Mouse (Mus musculus) Patski (cell line): ENCODE results near the gene Tekt5. TPM values are rescaled to one million over a fixed set of nuclear protein-coding genes. Genes with fewer than 3 reads are reported as not detected.

ENCODE experiments used
- ATAC-seq: fragments of 100-300 bp; one replicate; pipeline ENCODE4 v1.8.0; 2021
- CTCF ChIA-PET: fragments of 350-600 bp; sonication (Branson Sonifier 250); formaldehyde crosslinking; loops from one replicate; lab custom pipeline; 2022; ENCODE audit warnings: inconsistent platforms; lab: Charles Lee
- POLR2A ChIA-PET: fragments of 350-600 bp; sonication (Branson Sonifier 250); formaldehyde crosslinking; loops from one replicate; lab custom pipeline; 2022; ENCODE audit warnings: antibody characterized with exemption, inconsistent platforms; lab: Charles Lee
- DNase-seq: peaks from one replicate; pipeline ENCODE4 v3.0.0-alpha.2; 2011; ENCODE audit warnings: low read depth, low spot score
- H3K27me3 ChIP-seq: fragments of 371-371 bp; one replicate; pipeline ENCODE4 v1.5.1; 2021
- CTCF ChIP-seq: fragments of 100-300 bp; IDR thresholded peaks from one replicate; pipeline ENCODE4 v1.5.1; 2021
- in situ Hi-C: fragments of 300-500 bp; cut with MboI; formaldehyde crosslinking; loops from 3 replicates; pipeline ENCODE4 v1.11.1; 2018; ENCODE audit warnings: low pct_unique_long_range_greater_than_20kb, mixed read lengths
- polyA plus RNA-seq: library from polyadenylated mRNA; unstranded; gene quantifications from one replicate; pipeline ENCODE4 v1.2.3, GENCODE M21; 2021

Gene Tekt5
- polyA plus RNA-seq, result not detected

DNA sequence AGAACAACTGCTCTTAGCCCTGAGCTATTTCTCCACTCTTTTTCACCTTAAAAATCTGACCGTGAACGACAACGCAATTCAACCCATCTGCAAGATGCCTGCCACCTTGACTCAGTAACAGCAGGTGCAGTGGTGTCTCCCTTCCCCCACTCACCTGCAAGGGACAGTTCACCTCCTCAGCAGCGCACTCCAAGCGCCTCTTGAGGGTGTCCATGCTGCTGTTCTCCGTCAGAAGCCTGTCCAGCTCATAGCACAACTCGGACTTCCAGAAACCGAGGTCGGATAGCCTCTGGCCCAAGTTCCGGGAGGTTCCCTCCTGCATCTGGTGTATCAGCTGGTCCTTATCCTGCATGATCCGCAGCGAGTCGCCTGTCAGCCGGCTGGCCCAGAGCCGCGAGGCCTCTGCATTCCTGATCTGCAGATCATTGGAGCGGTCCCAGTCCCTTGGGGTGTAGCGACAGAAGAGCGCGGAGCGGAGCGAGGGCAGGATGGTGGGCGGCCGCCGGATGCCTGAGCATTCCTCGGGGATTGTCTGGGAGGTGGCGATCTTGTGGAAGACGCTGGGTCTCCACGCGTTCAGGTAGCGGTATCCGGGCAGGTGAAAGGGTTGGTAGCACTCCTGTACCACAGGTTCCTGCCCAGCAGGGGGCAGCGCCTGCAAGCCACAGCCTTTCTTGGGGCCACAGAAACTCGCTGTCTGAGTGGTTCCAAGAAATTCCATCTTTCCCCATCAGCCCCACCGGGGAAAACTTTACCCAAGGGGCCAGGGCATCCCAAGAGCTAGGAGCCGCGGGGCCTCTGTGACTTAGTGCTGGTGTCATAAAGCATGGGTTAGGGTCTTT lies at the start of gene Tekt5:
Gene Tekt5, minus strand, starts transcription at position 792 of the 842 bp plus-strand sequence.
- ChIA-PET POLR2A (interaction anchor here (1.2 kb wide), 1 partner anchor 113 kb away, joined by 7 read pairs; no protein-coding TSS in a partner anchor), CTCF (interaction anchor here (1.0 to 10.3 kb wide), 7 partner anchors 9 to 128 kb away, joined by 3 to 102 read pairs (median 3); no protein-coding TSS in a partner anchor)
- ATAC-seq (peak; percentile 68), DNase-seq (no peak)
- peak; percentile 72 for TF ChIP-seq CTCF
- no peaks in the 10 kb centered on the region for H3K27me3 ChIP-seq
- in situ Hi-C loops, result loop anchor here (5.0 to 10.0 kb wide), 2 partner anchors 118 to 310 kb away; no protein-coding TSS in a partner anchor

DNA sequence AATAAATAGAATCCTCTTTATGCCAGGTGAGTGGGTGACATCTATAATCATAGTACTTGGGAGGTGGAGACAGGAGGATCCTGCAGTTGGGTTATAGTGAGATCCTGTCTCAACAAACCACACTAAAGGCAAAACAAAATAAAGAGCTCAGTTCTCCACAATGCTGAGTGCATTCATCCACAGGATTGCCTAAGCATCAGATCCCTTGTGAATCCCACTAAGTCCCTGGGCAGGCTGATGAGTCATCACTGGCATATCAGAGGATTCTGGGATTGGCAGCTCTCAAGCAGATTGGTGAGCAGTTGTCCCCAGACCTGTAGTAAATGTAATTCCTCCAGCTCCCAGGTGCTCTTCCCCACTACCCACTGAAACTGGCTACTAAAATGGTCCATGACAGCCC lies 48.4 kb upstream of the Tekt5 start:
- CTCF ChIA-PET, result interaction anchor here (0.9 kb wide), 1 partner anchor 11 kb away, joined by 3 read pairs; no protein-coding TSS in a partner anchor
- TF ChIP-seq CTCF, result no peak
- in situ Hi-C loops, result no loop called here
- POLR2A ChIA-PET, result no interaction called here
- ATAC-seq (no peak), DNase-seq (peak; percentile 47)
- H3K27me3 ChIP-seq, result no peaks in the 10 kb centered on the region

DNA sequence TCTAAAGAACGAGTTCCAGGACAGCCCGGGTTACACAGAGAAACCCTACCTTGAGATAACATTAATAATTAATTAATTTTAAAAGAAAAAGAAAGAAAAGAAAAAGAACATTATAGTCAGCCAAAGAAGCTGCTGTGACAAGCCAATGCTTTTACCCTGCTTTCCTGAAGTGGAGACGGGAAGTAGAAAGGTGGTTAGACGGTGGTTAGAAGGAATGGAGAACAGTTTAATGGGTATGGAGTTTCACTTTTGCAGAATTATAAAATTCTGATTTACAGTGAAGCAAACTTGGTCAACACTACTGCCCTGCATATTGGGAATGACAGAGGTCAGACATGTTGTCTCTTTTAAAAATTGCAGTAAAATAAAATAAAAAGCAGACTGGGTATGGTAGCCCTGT lies 46.5 kb upstream of the Tekt5 start:
- ChIA-PET POLR2A (no interaction called here), CTCF (no interaction called here)
- DNase-seq (no peak), ATAC-seq (no peak)
- in situ Hi-C loops, result no loop called here
- no peaks in the 10 kb centered on the region for H3K27me3 ChIP-seq
- TF ChIP-seq CTCF, result no peak

DNA sequence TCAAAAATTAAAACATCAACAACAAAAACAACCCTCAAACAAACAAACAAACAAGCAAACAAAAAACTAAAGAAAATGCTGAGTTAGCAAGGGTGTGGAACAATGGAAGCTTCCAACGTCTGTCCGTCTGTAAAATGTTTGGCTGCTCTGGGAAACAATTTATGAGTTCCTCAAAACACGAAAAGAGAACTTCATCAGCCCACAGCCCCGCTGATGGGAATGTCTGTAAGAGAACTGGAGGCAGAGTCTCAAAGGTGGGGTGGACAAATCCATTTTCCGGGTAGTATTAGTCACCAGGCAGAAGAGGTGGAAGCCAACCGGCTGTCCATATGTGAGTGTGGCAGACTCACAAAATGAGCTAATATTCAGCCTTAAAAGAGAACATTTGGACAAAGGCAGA lies 46.0 kb upstream of the Tekt5 start:
- CTCF ChIA-PET, result no interaction called here
- POLR2A ChIA-PET, result no interaction called here
- ATAC-seq (no peak), DNase-seq (no peak)
- TF ChIP-seq CTCF, result no peak
- in situ Hi-C loops, result no loop called here
- H3K27me3 ChIP-seq, result no peaks in the 10 kb centered on the region

DNA sequence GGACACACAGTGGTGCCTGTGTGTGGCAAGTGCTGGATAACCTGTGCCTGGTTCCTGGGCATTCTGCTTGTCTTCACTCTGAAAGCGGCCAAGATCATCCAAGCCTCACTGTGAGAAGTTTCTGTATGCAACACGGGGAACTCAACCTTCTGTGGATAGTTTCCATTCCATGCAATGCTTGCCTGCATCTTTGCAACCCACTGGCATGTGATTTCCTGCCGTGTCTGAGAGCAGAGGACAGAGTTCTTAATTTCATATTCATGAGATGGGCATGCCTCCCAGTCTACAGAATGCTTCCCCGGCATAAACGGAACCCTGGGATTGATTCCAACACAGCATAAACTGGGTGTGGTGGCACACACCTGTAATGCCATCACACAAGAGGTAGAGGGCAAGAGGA lies 42.8 kb upstream of the Tekt5 start:
- POLR2A ChIA-PET, result no interaction called here
- DNase-seq, result no peak
- TF ChIP-seq CTCF, result no peak
- no peaks in the 10 kb centered on the region for H3K27me3 ChIP-seq
- ATAC-seq, result no peak
- in situ Hi-C loops, result no loop called here
- CTCF ChIA-PET, result interaction anchor here (1.0 kb wide), 1 partner anchor 14 kb away, joined by 3 read pairs; no protein-coding TSS in a partner anchor

DNA sequence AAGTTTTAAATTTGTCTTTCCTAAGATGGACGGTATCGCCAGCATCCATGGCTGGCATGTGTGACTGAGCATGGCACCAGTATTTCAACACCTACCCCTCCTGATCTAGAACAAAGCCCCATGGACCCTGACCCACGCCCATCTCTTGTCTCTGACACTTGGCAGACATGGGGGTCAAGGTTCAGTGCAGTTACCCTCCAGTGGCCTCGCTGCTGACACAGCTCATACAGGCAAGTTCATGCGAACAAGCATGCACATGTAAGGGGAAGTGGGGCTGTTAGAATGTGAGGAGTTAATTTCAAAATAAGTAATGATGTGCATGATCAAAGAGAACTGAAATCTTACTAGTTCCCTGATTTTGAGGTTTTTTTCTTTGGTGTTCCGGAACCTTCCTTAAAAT lies 40.9 kb upstream of the Tekt5 start:
- DNase-seq (no peak), ATAC-seq (no peak)
- no peak for TF ChIP-seq CTCF
- CTCF ChIA-PET, result interaction anchor here (0.6 kb wide), 1 partner anchor 78 kb away, joined by 3 read pairs; no protein-coding TSS in a partner anchor
- POLR2A ChIA-PET, result no interaction called here
- no peaks in the 10 kb centered on the region for H3K27me3 ChIP-seq
- in situ Hi-C loops, result no loop called here

DNA sequence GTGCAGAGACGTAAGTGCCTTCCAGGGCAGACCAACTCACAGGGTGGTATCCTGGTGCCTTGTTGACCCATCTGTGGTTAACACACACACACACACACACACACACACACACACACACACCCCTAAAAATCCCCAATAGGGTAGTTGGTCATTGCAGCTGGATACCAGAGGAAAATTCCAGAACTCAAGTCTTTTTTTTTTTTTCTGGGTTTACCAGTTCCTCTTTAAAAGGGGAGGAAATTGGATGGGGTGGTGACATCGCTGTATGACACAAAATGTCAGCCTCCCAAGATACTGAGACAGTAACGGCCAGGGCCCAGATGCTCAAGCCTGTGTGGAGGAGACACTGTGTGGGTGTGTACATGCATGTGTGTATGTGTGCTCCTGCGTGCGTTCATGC lies 38.1 kb upstream of the Tekt5 start:
- no peaks in the 10 kb centered on the region for H3K27me3 ChIP-seq
- ChIA-PET CTCF (interaction anchor here (1.0 kb wide), 1 partner anchor 153 kb away, joined by 3 read pairs; no protein-coding TSS in a partner anchor), POLR2A (no interaction called here)
- no peak for TF ChIP-seq CTCF
- in situ Hi-C loops, result no loop called here
- ATAC-seq, result no peak
- DNase-seq, result no peak

DNA sequence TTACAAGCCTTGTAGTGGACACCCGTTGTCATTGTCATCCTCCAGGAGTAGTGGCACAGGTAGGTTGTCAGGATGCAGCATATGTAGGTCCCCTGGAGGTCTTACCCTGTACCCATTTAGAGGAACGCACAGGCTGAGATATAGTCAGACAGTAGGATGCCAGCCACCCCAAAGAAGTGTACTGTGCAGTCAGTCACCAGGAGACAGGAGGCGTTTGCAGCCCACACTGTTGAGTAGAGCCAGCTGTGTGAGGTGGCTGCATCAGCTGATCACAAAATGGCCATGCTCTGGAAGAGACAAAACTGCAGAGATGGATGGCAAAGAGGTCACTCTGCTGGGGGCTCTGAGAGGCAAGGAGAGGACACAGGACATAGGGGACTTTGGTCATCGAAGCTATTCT lies 37.1 kb upstream of the Tekt5 start:
- CTCF ChIA-PET, result no interaction called here
- TF ChIP-seq CTCF, result no peak
- ATAC-seq (no peak), DNase-seq (no peak)
- POLR2A ChIA-PET, result no interaction called here
- in situ Hi-C loops, result no loop called here
- no peaks in the 10 kb centered on the region for H3K27me3 ChIP-seq

DNA sequence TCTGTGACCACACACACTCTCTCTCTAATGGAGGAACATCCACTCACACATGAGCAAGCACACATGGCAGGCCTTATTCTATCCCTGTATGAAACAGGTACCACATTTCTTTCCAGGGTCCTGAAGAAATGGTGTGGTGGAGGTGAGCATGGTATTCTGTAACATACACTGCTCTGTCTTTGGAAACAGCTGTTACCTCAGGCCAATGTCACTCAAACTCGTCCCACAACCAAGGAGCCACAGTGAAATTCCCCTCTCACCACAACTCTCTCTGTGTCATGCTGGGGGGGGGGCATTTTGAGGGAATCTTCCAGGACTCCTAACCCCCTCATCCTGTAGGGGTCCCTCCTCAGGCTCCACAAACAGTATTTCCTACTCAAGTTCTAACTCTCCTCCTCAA lies 36.6 kb upstream of the Tekt5 start:
- no peak for DNase-seq
- in situ Hi-C loops, result no loop called here
- CTCF ChIA-PET, result no interaction called here
- no peak for TF ChIP-seq CTCF
- ATAC-seq, result no peak
- H3K27me3 ChIP-seq, result no peaks in the 10 kb centered on the region
- POLR2A ChIA-PET, result interaction anchor here (0.7 kb wide), 1 partner anchor 31 kb away, joined by 4 read pairs; no protein-coding TSS in a partner anchor

DNA sequence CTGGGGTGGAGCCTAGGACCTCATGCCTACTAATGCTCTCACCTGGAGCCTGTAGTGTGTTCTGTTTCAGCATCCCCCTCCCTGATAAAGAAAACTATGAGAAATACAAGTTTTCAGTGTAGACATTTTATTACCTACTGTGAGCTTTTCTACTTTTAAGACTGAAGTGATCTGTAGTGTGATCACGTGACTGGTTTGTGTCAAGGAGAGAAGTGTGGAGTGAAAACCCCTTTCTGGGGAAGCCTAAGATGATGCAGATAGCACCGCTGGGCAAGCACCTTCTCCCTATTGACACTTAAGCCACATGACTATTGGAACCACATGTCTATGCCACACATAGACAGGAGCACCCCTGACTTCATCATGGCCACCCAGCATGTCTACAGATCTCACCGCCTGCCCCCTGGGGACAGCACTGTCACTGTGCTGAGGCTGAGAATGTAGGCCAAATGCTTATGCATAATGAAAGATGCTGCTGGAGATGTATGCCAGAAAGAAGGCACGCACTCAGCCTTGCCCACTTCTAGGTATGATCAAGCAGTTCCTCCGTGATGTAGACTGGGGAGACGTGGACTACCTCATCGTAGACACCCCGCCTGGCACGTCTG lies 25.3 kb upstream of the Tekt5 start:
- ChIA-PET POLR2A (no interaction called here), CTCF (interaction anchor here (1.4 kb wide), 1 partner anchor 90 kb away, joined by 4 read pairs; no protein-coding TSS in a partner anchor)
- ATAC-seq (no peak), DNase-seq (no peak)
- TF ChIP-seq CTCF, result no peak
- no peaks in the 10 kb centered on the region for H3K27me3 ChIP-seq
- in situ Hi-C loops, result no loop called here
